Mouse (Mus musculus) hindbrain, embryonic 14.5 days (tissue): Measurements from ENCODE around the gene Il17rc. TPM values are rescaled to one million over a fixed set of nuclear protein-coding genes. Genes with fewer than 3 reads are reported as not detected.

ENCODE experiments used
- ATAC-seq: fragments of 200-750 bp; cut with Nextera tagmentation; 2 replicates; pipeline ENCODE4 v1.8.0; 2017; ENCODE audit warnings: moderate number of reproducible peaks, mild to moderate bottlenecking, moderate TSS enrichment, moderate library complexity; ENCODE audit not compliant: low FRiP score
- DNase-seq: peaks from one replicate; pipeline ENCODE4 v3.0.0-alpha.2; 2015; ENCODE audit warnings: low spot score
- H3K27ac ChIP-seq: fragments of 300-500 bp; sonication (generic); 2 replicates; pipeline ENCODE4 v1.5.1; 2014; ENCODE audit warnings: mild to moderate bottlenecking, moderate library complexity
- H3K27me3 ChIP-seq: fragments of 300-500 bp; sonication (generic); 2 replicates; pipeline ENCODE4 v1.6.1; 2014; ENCODE audit warnings: mild to moderate bottlenecking, low read length, mixed read lengths; ENCODE audit not compliant: control insufficient read depth, insufficient read depth
- H3K36me3 ChIP-seq: fragments of 300-500 bp; sonication (generic); replicated peaks from 2 replicates; pipeline ENCODE4 v1.6.1; 2014; ENCODE audit not compliant: control insufficient read depth, insufficient read depth
- H3K4me1 ChIP-seq: fragments of 300-500 bp; sonication (generic); replicated peaks from 2 replicates; pipeline ENCODE4 v1.6.1; 2014; ENCODE audit warnings: antibody characterized with exemption, low read length, mixed read lengths; ENCODE audit not compliant: control insufficient read depth, insufficient read depth
- H3K4me2 ChIP-seq: fragments of 300-500 bp; sonication (generic); replicated peaks from 2 replicates; pipeline ENCODE4 v1.6.1; 2014; ENCODE audit warnings: mild to moderate bottlenecking, moderate library complexity
- H3K4me3 ChIP-seq: fragments of 300-500 bp; sonication (generic); replicated peaks from 2 replicates; pipeline ENCODE4 v1.5.1; 2014; ENCODE audit warnings: mild to moderate bottlenecking, low read length
- H3K9ac ChIP-seq: fragments of 300-500 bp; sonication (generic); 2 replicates; pipeline ENCODE4 v1.6.1; 2014
- H3K9me3 ChIP-seq: fragments of 300-500 bp; sonication (generic); 2 replicates; pipeline ENCODE4 v1.6.1; 2016; ENCODE audit warnings: low read length; ENCODE audit not compliant: control insufficient read depth
- WGBS: fragments of 180-500 bp; shearing (Covaris S2); extraction: QIAGEN DNeasy Blood & Tissue Kit; methylation state at CpG from one replicate; pipeline ENCODE4 v1.1.7; 2014; 5-methylcytosine and 5-hydroxymethylcytosine counted together
- microRNA-seq: library from miRNA; unstranded; fragments of <30 nt; microRNA quantifications from one replicate; pipeline ENCODE4, GENCODE M21; 2016
- polyA plus RNA-seq: library from polyadenylated mRNA; unstranded; fragments of >200 nt; fragmentation: Nextera tagmentation; extraction: Ambion mirVana; gene quantifications from 2 replicates; pipeline ENCODE4 v1.2.1, GENCODE M21; 2014

Gene Il17rc
- polyA plus RNA-seq, 1 experiment from 2014 or later: 2.4 TPM

DNA sequence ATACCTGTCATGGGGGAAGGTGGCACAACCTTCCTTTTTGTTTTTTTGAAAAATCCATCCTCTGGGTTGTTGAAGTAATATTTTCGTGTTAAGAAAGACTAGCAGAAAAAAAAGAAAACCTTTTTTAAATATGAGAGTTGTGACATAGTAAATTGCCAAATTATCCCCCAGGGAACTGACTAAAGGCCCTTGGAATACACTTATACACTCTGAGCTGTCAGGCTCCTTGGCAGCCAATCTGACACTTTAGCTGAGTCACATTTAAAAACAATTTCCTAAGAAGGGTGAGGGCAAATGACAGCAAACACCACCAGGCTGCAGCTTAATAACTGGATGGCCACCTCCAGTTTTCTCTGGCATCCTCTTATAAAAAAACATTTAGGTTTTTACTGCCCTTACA lies 51.1 kb downstream of the Il17rc start:
- H3K4me1 ChIP-seq: no peaks in the 10 kb centered on the region
- H3K4me3 ChIP-seq: no peak overlapping the region
- H3K36me3 ChIP-seq: peaks cover 74% of the 10 kb centered on the region
- H3K9me3 ChIP-seq: no peaks in the 10 kb centered on the region
- no peak overlapping the region for H3K27ac ChIP-seq
- DNase-seq (no peak), ATAC-seq (no peak)
- H3K27me3 ChIP-seq: no peaks in the 10 kb centered on the region
- no peak overlapping the region for H3K9ac ChIP-seq
- no peak overlapping the region for H3K4me2 ChIP-seq
- WGBS: 85% methylated on average over 1 of the region's 1 CpGs

DNA sequence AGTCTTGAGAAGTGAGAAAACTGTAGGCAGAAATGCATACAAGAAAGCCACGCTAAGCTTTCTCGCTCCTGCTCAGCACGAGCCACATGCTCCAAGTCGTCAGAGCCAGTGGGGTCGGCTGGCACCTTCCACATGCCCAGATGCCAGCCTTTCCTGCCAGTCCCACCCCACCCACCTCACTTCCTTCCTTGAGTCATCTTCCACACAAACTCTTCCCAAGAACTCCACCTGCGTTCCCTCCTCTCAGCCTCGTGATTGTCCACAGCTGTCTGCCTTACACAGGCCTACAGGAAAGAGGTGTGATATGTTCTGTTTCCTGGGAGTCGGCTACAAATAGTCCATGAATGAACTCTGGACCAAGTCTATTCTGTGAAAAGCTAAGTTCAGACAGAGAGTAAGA lies 52.2 kb downstream of the Il17rc start:
- no peaks in the 10 kb centered on the region for H3K4me1 ChIP-seq
- no peak overlapping the region for H3K4me3 ChIP-seq
- no peaks in the 10 kb centered on the region for H3K27me3 ChIP-seq
- H3K36me3 ChIP-seq: peaks cover 63% of the 10 kb centered on the region
- DNase-seq (no peak), ATAC-seq (no peak)
- no peak overlapping the region for H3K9ac ChIP-seq
- H3K9me3 ChIP-seq: no peaks in the 10 kb centered on the region
- WGBS: 92% methylated on average over 8 of the region's 8 CpGs
- H3K4me2 ChIP-seq: no peak overlapping the region
- H3K27ac ChIP-seq: no peak overlapping the region

DNA sequence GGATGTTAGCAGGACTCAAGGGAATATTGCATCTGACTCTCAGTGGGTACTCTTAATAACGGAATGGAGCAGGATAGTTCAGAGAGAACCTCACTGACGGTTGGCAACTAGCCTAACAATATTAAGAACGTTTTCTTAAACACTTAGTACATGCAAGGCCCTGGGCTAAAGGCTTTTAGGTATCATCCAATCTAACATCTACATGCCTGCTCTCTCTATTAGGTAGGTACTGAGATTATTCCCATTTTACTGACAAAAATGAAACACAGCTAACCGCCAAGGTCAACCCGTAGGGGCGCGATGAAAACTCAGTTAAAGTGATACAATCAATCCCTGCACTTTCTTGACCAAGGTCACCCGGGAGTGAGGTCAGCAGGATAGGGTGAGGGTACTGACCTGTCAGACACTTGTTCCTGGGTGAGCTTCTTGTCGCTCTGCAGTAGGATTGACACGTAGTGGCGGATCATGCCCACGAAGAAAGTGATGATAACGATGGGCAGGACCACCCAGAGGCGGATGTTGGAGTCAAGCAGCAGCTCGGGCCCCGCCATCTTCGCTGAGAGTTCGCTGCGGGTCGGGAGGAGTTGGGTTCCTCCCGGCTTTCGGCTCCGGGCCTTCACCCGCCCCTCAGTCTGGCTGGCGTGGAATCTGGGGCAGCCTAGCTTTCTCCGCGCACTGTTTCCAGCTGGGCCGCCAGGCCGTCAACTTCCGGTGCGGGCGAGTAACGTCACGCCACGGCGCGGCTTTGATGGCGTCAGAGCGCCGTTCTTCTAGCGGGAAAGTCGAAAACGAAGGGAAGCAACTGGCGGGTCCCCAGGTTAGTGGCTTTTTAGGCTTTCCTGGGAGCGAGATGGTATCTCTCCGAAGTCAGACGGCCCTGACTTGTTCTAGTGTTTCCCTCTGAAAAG lies 60.0 kb downstream of the Il17rc start, which contains the start of the genes Emc3 and Fancd2:
TSS of gene Emc3 (minus strand) at position 721 of the 908 bp plus-strand sequence.
TSS of gene Fancd2 (plus strand) at position 751 of the 908 bp plus-strand sequence.
- peak within 1 kb of the TSS; percentile 85 for H3K4me2 ChIP-seq
- peak within 1 kb of the TSS; percentile 94 for H3K4me3 ChIP-seq
- DNase-seq: peak; percentile 99
- peak within 1 kb of the TSS; percentile 73 for H3K9ac ChIP-seq
- H3K4me1 ChIP-seq: peaks cover 12% of the 10 kb centered on the region
- peak; percentile 91 for ATAC-seq
- no peaks in the 10 kb centered on the region for H3K27me3 ChIP-seq
- peak within 1 kb of the TSS; percentile 77 for H3K27ac ChIP-seq
- no peaks in the 10 kb centered on the region for H3K36me3 ChIP-seq
- WGBS: 1% methylated on average over 47 of the region's 47 CpGs
- H3K9me3 ChIP-seq: no peaks in the 10 kb centered on the region

DNA sequence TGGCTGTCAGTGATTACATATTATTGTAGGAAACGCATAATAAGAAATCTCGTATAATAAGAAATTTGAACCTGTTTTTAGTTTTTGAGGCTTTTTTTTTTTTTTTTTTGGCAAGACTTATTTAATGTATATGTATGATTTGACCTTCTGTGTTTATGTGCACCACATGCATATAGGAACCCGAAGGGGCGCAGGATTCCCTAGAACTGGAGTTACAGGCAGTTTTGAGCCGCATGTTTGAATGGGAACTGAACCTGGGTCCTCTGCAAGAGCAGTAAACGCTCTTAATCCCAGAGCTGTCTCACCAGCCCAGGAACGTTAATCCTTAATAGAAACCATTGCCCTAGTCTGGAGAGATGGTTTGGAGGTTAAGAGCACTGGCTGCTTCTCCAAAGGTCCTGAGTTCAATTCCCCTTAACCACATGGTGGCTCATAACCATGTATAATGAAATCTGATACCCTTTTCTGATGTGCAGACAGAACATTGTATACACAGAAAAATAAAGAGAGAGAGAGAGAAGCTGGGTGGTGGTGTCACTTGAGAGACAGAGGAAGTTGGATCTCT lies 60.7 kb downstream of the Il17rc start:
- ATAC-seq: no peak
- Histone ChIP-seq H3K9ac (peak overlapping the region; percentile 73), H3K27me3 (no peaks in the 10 kb centered on the region), H3K4me2 (peak overlapping the region; percentile 85), H3K36me3 (no peaks in the 10 kb centered on the region), H3K27ac (0 out of 2 replicates have a peak overlapping the region, but pooled peaks have one; percentile 77), H3K4me1 (peaks cover 12% of the 10 kb centered on the region), H3K4me3 (peak overlapping the region; percentile 94), H3K9me3 (no peaks in the 10 kb centered on the region)
- DNase-seq: no peak
- WGBS: 8% methylated on average over 7 of the region's 7 CpGs

Small RNA genes lying within 50 kb of the gene (microRNA-seq; reads per million reads assigned to microRNA genes)
- gene Gm23365: not detected
- not detected for gene Gm24387

Other genes with a start within 250 kb of the Il17rc start
- 36.3 and 36.7 TPM in 2 replicates for gene Mtmr14, start 233.6 kb upstream of the Il17rc start, polyA plus RNA-seq
- 2.4 and 5.0 TPM in 2 replicates for gene Cpne9, start 189.1 kb upstream of the Il17rc start, polyA plus RNA-seq
- gene Brpf1, start 164.3 kb upstream of the Il17rc start, polyA plus RNA-seq: 17.5 and 18.1 TPM in 2 replicates
- 8.4 and 9.0 TPM in 2 replicates for gene Ogg1, start 144.5 kb upstream of the Il17rc start, polyA plus RNA-seq
- 111 and 123 TPM in 2 replicates for gene Camk1, start 127.4 kb upstream of the Il17rc start, polyA plus RNA-seq
- 62.6 and 67.0 TPM in 2 replicates for gene Tada3, start 93.5 kb upstream of the Il17rc start, polyA plus RNA-seq
- 231 and 235 TPM in 2 replicates for gene Arpc4, start 93.3 kb upstream of the Il17rc start, polyA plus RNA-seq
- 7.0 and 8.1 TPM in 2 replicates for gene Ttll3, start 82.2 kb upstream of the Il17rc start, polyA plus RNA-seq
- 15.0 and 19.0 TPM in 2 replicates for gene Rpusd3, start 52.1 kb upstream of the Il17rc start, polyA plus RNA-seq
- not detected in 2 replicates for gene Cidec, start 35.7 kb upstream of the Il17rc start, polyA plus RNA-seq
- gene Jagn1, start 28.9 kb upstream of the Il17rc start, polyA plus RNA-seq: 87.9 and 88.5 TPM in 2 replicates
- 0.27 and 0.31 TPM in 2 replicates for gene Il17re, start 12.9 kb upstream of the Il17rc start, polyA plus RNA-seq
- gene Creld1, start 11.9 kb downstream of the Il17rc start, polyA plus RNA-seq: 61.5 and 69.9 TPM in 2 replicates
- 10.5 and 10.7 TPM in 2 replicates for gene Prrt3, start 30.5 kb downstream of the Il17rc start, polyA plus RNA-seq
- gene Emc3, start 60.2 kb downstream of the Il17rc start, polyA plus RNA-seq: 107 and 119 TPM in 2 replicates
- 2.1 and 2.5 TPM in 2 replicates for gene Fancd2, start 60.3 kb downstream of the Il17rc start, polyA plus RNA-seq
- not detected in 2 replicates for gene Fancd2os, start 129.3 kb downstream of the Il17rc start, polyA plus RNA-seq
- gene Brk1, start 133.3 kb downstream of the Il17rc start, polyA plus RNA-seq: 261 and 267 TPM in 2 replicates
- gene Vhl, start 152.5 kb downstream of the Il17rc start, polyA plus RNA-seq: 86.5 and 96.9 TPM in 2 replicates
- 0.95 and 1.4 TPM in 2 replicates for gene Irak2, start 167.0 kb downstream of the Il17rc start, polyA plus RNA-seq
- gene Tatdn2, start 225.6 kb downstream of the Il17rc start, polyA plus RNA-seq: 2.2 and 2.4 TPM in 2 replicates
- 1.1 and 1.2 TPM in 2 replicates for gene Ghrl, start 248.5 kb downstream of the Il17rc start, polyA plus RNA-seq